Mouse (Mus musculus): ENCODE measurements at regions not wholly inside any gene's neighbourhood (a gene's known extent, or its start where the extent isn't known, plus 50 kb on each side); places are given as distances from the start of the nearest gene placed in this dataset.

DNA sequence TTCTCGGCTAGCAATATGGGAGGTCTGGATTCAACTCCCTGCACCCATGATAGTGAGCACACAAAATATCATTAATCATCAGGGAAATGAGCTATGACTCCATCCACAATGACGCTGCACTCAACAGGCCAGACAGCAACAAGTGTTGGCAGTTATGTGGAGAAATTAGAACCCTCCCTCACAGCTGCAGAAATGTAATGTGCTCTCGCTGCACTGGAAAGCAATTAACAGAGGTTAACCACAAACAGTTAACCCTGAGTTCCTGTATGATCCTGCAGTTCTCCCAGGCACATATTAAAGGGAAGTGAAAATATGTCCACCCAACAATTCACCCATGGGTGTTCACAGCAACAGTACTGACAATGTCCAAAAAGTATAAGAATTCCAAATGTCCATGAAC, 54.0 kb upstream of the Jade2 start:
- Histone ChIP-seq H3K4me1 (ENCODE audit: control insufficient read depth, insufficient read depth, low read length) (peaks cover 19% of the 10 kb centered on the region), H3K4me3 (ENCODE audit: insufficient read depth, low read length) (no peak overlapping the region), H3K27ac (ENCODE audit: insufficient read depth, low read depth, low read length) (no peak overlapping the region)
- no peak for TF ChIP-seq CTCF (IDR thresholded peaks at IDR 0.05; ENCODE audit: low read depth, low read length)
- no peak for TF ChIP-seq POLR2A (IDR thresholded peaks at IDR 0.05; ENCODE audit: borderline replicate concordance, low read depth, low read length)

DNA sequence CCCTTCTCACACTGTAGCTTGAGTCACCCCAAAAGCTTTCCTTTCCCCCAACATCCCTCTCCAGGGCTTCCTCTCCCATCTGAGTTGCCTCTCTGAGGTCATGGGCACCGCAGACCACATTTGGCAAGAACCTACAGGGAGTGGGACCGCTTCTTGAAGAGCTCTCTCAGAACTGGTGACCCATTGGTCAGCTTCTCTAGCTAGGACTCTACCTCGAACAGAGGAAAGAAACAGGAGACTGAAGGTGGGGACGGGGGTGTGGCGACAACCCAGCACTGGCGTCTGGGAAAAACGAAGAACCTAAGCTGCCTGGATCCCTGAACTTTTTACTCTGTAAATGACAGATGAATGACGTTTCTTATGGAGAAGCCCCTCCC, 51.8 kb upstream of the Cdkn2aipnl start:
- Histone ChIP-seq H3K27ac (ENCODE audit: insufficient read depth, low read depth, low read length) (peak overlapping the region; percentile 53), H3K4me3 (ENCODE audit: insufficient read depth, low read length) (peak overlapping the region; percentile 62), H3K4me1 (ENCODE audit: control insufficient read depth, insufficient read depth, low read length) (peaks cover 53% of the 10 kb centered on the region)
- TF ChIP-seq POLR2A (IDR thresholded peaks at IDR 0.05; ENCODE audit: borderline replicate concordance, low read depth, low read length) (no peak), CTCF (IDR thresholded peaks at IDR 0.05; ENCODE audit: low read depth, low read length) (no peak)

DNA sequence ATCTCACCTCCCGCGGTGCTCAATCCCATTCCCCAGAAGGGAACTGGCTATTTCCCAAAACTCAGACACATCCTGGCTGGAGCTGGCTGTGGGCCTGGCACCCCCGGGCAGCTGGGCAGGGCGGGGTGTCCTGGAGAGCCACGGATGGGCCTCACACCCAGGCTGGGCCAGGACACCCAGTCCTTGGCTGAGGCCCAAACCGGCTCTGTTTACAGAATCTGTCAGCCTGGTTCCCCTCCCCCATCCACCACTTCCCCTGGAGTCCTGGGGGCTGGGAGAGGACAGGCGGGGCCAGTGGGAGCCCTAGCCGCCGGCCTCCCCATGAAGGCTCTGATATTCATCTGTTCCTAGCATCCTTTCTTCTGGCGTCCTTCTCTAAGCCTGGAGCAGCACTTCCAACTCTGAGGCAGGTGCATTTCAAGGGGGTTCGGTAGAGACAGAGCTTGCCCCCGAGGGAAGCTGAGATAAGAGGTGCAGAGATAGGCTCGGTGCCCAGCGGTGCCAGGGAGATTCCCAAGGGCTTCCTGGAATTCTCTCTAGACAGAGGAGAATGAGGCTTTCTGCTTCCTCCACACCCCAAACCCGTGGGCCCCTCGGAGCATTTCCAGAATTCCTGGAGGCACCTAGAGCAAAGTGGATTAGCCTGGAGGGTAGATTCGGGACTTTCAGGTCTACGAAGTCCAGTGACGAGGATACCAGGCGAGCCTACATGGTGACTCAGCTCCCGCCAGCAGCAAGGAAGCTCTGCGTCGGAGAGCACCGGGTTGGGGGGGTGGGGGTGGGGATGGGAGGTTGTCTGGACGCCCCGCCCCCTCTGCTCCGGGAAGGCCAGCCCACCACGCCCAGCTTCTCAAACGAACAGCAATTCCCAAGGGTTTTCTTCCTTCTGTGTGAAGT, 51.2 kb upstream of the Cdkn2aipnl start:
- Histone ChIP-seq H3K4me3 (ENCODE audit: insufficient read depth, low read length) (peak overlapping the region; percentile 62), H3K4me1 (ENCODE audit: control insufficient read depth, insufficient read depth, low read length) (peaks cover 56% of the 10 kb centered on the region), H3K27ac (ENCODE audit: insufficient read depth, low read depth, low read length) (peak overlapping the region; percentile 87)
- TF ChIP-seq POLR2A (IDR thresholded peaks at IDR 0.05; ENCODE audit: borderline replicate concordance, low read depth, low read length) (no peak), CTCF (IDR thresholded peaks at IDR 0.05; ENCODE audit: low read depth, low read length) (no peak)
